Mouse (Mus musculus) stomach, embryonic 15.5 days (tissue): ENCODE data around the gene Ackr1. TPM values are rescaled to one million over a fixed set of nuclear protein-coding genes. Genes with fewer than 3 reads are reported as not detected.

Source experiments
- ATAC-seq: fragments of 200-750 bp; cut with Nextera tagmentation; 2 replicates; pipeline ENCODE4 v1.8.0; 2017; ENCODE audit warnings: low read depth, moderate number of reproducible peaks, moderate TSS enrichment; ENCODE audit not compliant: insufficient read depth, low FRiP score
- H3K27ac ChIP-seq: fragments of 300-500 bp; sonication (generic); 2 replicates; pipeline ENCODE4 v1.5.1; 2015; ENCODE audit warnings: mild to moderate bottlenecking, inconsistent platforms
- H3K27me3 ChIP-seq: fragments of 300-500 bp; sonication (generic); replicated peaks from 2 replicates; pipeline ENCODE4 v1.6.1; 2015; ENCODE audit warnings: inconsistent platforms
- H3K36me3 ChIP-seq: fragments of 300-500 bp; sonication (generic); 2 replicates; pipeline ENCODE4 v1.6.1; 2015; ENCODE audit warnings: inconsistent platforms
- H3K4me1 ChIP-seq: fragments of 300-500 bp; sonication (generic); 2 replicates; pipeline ENCODE4 v1.6.1; 2015; ENCODE audit warnings: inconsistent platforms
- H3K4me2 ChIP-seq: fragments of 300-500 bp; sonication (generic); 2 replicates; pipeline ENCODE4 v1.6.1; 2015; ENCODE audit warnings: mild to moderate bottlenecking, inconsistent platforms
- H3K4me3 ChIP-seq: fragments of 300-500 bp; sonication (generic); replicated peaks from 2 replicates; pipeline ENCODE4 v1.5.1; 2015; ENCODE audit warnings: inconsistent platforms
- H3K9ac ChIP-seq: fragments of 300-500 bp; sonication (generic); 2 replicates; pipeline ENCODE4 v1.6.1; 2015; ENCODE audit warnings: inconsistent platforms
- H3K9me3 ChIP-seq: fragments of 300-500 bp; sonication (generic); 2 replicates; pipeline ENCODE4 v1.6.1; 2016; ENCODE audit warnings: inconsistent platforms
- WGBS: fragments of 180-500 bp; shearing (Covaris S2); methylation state at CpG from one replicate; pipeline ENCODE4 v1.1.7; 2015; 5-methylcytosine and 5-hydroxymethylcytosine counted together
- polyA plus RNA-seq: library from polyadenylated mRNA; unstranded; fragments of >200 nt; fragmentation: Nextera tagmentation; extraction: Ambion mirVana; gene quantifications from 2 replicates; pipeline ENCODE4 v1.2.1, GENCODE M21; 2015

The Ackr1 gene
- 2.8 and 7.4 TPM in 2 replicates for polyA plus RNA-seq

- peak; percentile 93 for ATAC-seq
- Histone ChIP-seq H3K4me2 (no peak within 1 kb of the TSS), H3K4me1 (no peaks in the 10 kb centered on the region), H3K9me3 (no peaks in the 10 kb centered on the region), H3K27ac (no peak within 1 kb of the TSS), H3K36me3 (no peaks in the 10 kb centered on the region), H3K4me3 (0 out of 2 replicates have a peak within 1 kb of the TSS, but pooled peaks have one; percentile 1), H3K9ac (no peak within 1 kb of the TSS), H3K27me3 (no peaks in the 10 kb centered on the region)
- WGBS: 53% methylated on average over 9 of the region's 9 CpGs
These were observed at the start of gene Ackr1 for GRCm38 (mm10) chr1:173333312-173334253. Gene Ackr1 (minus strand): TSS chr1:173333750.

GRCm38 (mm10) chr1:173381436-173381835 lies 47.9 kb upstream of the Ackr1 start:
- no peak for ATAC-seq
- WGBS: 86% methylated on average over 6 of the region's 6 CpGs
- Histone ChIP-seq H3K36me3 (no peaks in the 10 kb centered on the region), H3K9ac (no peak overlapping the region), H3K9me3 (no peaks in the 10 kb centered on the region), H3K27me3 (no peaks in the 10 kb centered on the region), H3K4me1 (no peaks in the 10 kb centered on the region), H3K4me3 (no peak overlapping the region), H3K4me2 (no peak overlapping the region), H3K27ac (no peak overlapping the region)

- Histone ChIP-seq H3K4me2 (no peak overlapping the region), H3K36me3 (no peaks in the 10 kb centered on the region), H3K9ac (no peak overlapping the region), H3K27ac (no peak overlapping the region), H3K27me3 (no peaks in the 10 kb centered on the region), H3K4me1 (no peaks in the 10 kb centered on the region), H3K4me3 (no peak overlapping the region), H3K9me3 (no peaks in the 10 kb centered on the region)
- ATAC-seq: no peak
- WGBS: 32% methylated on average over 13 of the region's 13 CpGs
These were observed 44.0 kb upstream of the Ackr1 start for GRCm38 (mm10) chr1:173377380-173378112.

GRCm38 (mm10) chr1:173374020-173374419 lies 40.5 kb upstream of the Ackr1 start:
- Histone ChIP-seq H3K36me3 (no peaks in the 10 kb centered on the region), H3K4me3 (no peak overlapping the region), H3K9ac (no peak overlapping the region), H3K27me3 (no peaks in the 10 kb centered on the region), H3K4me2 (no peak overlapping the region), H3K9me3 (no peaks in the 10 kb centered on the region), H3K4me1 (no peaks in the 10 kb centered on the region), H3K27ac (no peak overlapping the region)
- no peak for ATAC-seq
- 80% methylated on average over 7 of the region's 7 CpGs for WGBS

DNA sequence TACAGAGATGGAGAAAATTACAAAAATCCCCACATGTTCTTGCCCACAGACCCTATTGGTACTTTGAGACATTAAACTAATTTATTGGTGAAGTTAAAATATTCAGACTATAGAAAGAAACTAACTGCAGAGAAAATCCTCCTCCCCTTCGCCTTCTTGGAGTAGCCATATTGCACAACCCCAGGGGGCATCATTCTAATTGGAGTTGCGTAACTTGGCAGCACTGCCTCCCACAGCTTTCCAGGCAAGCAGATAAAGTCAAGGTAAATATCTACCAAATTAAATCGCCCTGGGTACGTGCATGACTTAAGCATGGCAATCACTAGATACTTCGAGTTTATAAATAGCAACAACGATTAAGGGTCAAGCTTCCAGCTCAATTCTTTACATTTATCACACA lies 38.0 kb upstream of the Ackr1 start:
- Histone ChIP-seq H3K27ac (no peak overlapping the region), H3K27me3 (peaks cover 15% of the 10 kb centered on the region), H3K4me3 (no peak overlapping the region), H3K36me3 (no peaks in the 10 kb centered on the region), H3K4me2 (no peak overlapping the region), H3K9me3 (no peaks in the 10 kb centered on the region), H3K4me1 (peaks cover 7% of the 10 kb centered on the region), H3K9ac (no peak overlapping the region)
- 79% methylated on average over 6 of the region's 6 CpGs for WGBS
- no peak for ATAC-seq

DNA sequence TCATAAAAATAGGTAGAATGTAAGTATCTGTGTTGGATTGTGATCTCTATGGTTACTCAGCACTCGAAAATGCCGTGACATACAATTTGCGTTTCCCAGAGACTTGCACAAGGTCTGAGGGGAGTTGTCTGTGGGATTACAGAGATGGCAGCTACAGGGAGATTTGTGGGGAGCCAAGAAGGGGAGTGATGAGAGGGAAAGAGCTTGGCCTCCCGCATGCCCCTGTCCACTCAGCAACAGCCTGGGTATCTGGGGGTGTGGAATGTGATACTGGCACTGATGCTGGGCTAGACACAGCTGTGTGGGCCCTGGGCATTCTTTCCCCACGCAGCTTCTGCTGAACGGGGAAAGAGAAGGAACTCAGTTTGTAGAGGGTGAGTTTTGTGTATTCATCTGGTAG lies 36.9 kb upstream of the Ackr1 start:
- peaks cover 20% of the 10 kb centered on the region for H3K27me3 ChIP-seq
- no peak overlapping the region for H3K4me2 ChIP-seq
- no peak overlapping the region for H3K4me3 ChIP-seq
- H3K27ac ChIP-seq: no peak overlapping the region
- no peak overlapping the region for H3K9ac ChIP-seq
- H3K36me3 ChIP-seq: no peaks in the 10 kb centered on the region
- H3K4me1 ChIP-seq: peaks cover 14% of the 10 kb centered on the region
- no peaks in the 10 kb centered on the region for H3K9me3 ChIP-seq
- WGBS: 73% methylated on average over 6 of the region's 6 CpGs
- ATAC-seq: no peak

- Histone ChIP-seq H3K9ac (no peak overlapping the region), H3K4me1 (peaks cover 14% of the 10 kb centered on the region), H3K4me2 (no peak overlapping the region), H3K4me3 (no peak overlapping the region), H3K27me3 (peaks cover 21% of the 10 kb centered on the region), H3K36me3 (no peaks in the 10 kb centered on the region), H3K9me3 (no peaks in the 10 kb centered on the region), H3K27ac (no peak overlapping the region)
- 75% methylated on average over 2 of the region's 2 CpGs for WGBS
- ATAC-seq: no peak
These were observed 36.1 kb upstream of the Ackr1 start for GRCm38 (mm10) chr1:173369611-173370010.

DNA sequence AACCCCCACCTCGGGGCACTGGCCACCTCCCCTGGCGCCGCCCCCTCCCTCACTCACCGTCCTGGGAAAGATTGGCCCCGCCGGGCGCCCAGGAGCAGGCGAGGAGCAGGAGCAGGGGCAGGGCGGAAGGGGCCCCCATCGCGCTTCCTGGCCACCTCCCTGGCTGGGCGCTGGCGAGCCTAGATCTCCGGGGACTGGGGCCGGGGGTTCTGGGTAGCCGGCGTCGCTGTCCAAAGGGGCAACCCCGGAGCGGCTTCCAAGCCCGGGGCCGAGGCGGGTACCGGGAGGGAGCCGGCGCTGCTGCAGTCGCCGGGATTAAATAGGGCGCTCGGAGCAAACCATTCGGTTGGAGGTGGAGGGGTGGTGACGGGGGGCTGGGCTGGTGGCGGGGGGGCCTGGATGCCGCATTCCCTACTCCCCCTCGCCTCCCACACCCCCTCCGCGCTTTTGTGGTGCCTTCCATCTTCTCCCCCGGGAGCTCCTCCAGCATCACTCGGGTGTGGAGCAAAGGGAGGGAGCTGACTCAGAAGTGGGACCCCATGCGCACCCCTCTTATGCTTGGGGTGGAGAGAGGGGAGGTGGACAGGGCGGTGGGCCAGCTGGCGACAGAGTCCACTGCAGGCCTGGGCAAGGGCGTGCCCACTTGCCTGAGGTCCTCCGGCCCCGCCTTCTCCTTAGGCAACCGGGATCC lies 34.0 kb upstream of the Ackr1 start, which contains the start of gene Cadm3:
TSS of gene Cadm3 (minus strand) at position 340 of the 691 bp plus-strand sequence.
- H3K4me2 ChIP-seq: peak within 1 kb of the TSS; percentile 92
- peak; percentile 55; the same call in 1 of the 2 replicates for ATAC-seq
- H3K27ac ChIP-seq: no peak within 1 kb of the TSS
- peaks cover 14% of the 10 kb centered on the region for H3K4me1 ChIP-seq
- H3K9me3 ChIP-seq: no peaks in the 10 kb centered on the region
- H3K36me3 ChIP-seq: no peaks in the 10 kb centered on the region
- H3K27me3 ChIP-seq: peaks cover 21% of the 10 kb centered on the region
- H3K4me3 ChIP-seq: peak within 1 kb of the TSS; percentile 52
- H3K9ac ChIP-seq: no peak within 1 kb of the TSS
- 1% methylated on average over 45 of the region's 46 CpGs for WGBS

DNA sequence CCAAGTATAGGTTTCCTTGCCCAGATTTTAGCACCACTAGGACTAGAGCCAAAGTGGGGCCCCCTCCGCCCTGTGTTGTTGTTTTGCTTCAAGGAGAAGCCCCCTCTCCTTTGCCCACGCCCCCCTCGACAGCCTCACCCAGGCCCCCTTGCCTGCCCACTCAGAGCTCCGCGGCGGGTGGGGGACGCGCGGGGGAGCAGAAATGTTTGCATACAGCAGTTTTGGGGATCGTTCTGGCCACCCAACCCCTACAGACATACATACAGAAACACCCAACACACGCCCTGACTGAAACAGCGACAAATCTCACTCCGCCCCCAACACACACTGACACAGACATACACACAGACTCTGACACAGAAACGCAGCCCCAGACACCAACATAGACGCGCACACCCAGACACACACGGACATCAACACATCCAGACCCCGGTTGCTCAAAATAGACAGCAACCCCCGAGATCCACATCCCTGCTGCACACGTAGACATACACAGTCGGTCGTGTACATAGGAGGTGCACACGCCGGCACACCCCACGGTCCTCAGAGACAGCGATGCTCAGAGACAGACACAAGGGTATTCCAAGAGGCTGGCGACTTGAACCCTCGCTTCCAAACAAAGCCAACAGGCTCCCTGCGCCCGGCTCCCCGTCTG lies 33.3 kb upstream of the Ackr1 start:
- WGBS: under 1% methylated on average over 31 of the region's 31 CpGs
- Histone ChIP-seq H3K4me2 (peak overlapping the region; percentile 92), H3K27ac (no peak overlapping the region), H3K9me3 (no peaks in the 10 kb centered on the region), H3K36me3 (no peaks in the 10 kb centered on the region), H3K4me3 (peak overlapping the region; percentile 52), H3K27me3 (peaks cover 21% of the 10 kb centered on the region), H3K9ac (no peak overlapping the region), H3K4me1 (peaks cover 14% of the 10 kb centered on the region)
- ATAC-seq: 0 out of 2 replicates have a peak, but pooled peaks have one; percentile 25

DNA sequence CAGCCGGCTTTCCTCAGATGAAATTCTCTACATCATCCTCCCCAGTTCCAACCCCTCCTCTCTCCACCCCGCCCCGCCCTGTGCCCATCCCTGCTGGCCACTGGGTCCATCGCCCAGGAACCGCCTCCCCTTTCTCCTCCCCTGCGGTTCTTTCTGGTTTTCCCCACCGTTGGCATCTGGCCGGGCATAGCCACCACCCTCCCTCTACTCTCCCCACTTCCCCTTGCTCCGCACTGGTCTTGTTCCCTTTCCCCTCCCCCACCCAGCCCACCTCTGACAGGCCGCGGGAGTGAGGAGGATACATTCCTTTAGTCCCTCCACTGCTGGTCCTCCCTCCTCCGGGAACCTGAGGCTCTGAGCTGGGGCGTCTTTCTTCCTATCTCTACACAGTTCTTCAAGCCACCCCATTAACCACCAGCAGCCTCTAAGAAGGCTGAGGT lies 32.4 kb upstream of the Ackr1 start:
- peak overlapping the region; percentile 52; the same call in 1 of the 2 replicates for H3K4me3 ChIP-seq
- H3K27me3 ChIP-seq: peaks cover 21% of the 10 kb centered on the region
- 2% methylated on average over 13 of the region's 13 CpGs for WGBS
- H3K9ac ChIP-seq: no peak overlapping the region
- no peak overlapping the region for H3K27ac ChIP-seq
- peaks cover 14% of the 10 kb centered on the region for H3K4me1 ChIP-seq
- H3K36me3 ChIP-seq: no peaks in the 10 kb centered on the region
- peak overlapping the region; percentile 92 for H3K4me2 ChIP-seq
- H3K9me3 ChIP-seq: no peaks in the 10 kb centered on the region
- ATAC-seq: peak; percentile 51; the same call in 1 of the 2 replicates
